Mouse (Mus musculus) G1E (cell line): Measurements from ENCODE around the gene Adamtsl4.

ENCODE experiments used
- CTCF ChIP-seq: IDR thresholded peaks from 2 replicates; pipeline ENCODE4 v1.5.1; 2012; ENCODE audit warnings: low read depth, low read length, inconsistent platforms, mixed read lengths
- GATA1 ChIP-seq: IDR thresholded peaks from 2 replicates; pipeline ENCODE4 v1.6.1; 2012; ENCODE audit warnings: borderline replicate concordance, low read length, inconsistent platforms, mixed read lengths
- GATA2 ChIP-seq: IDR thresholded peaks from 2 replicates; pipeline ENCODE4 v1.6.1; 2012; ENCODE audit warnings: low read depth, low read length, inconsistent platforms, borderline replicate concordance
- POLR2AphosphoS5 ChIP-seq: IDR thresholded peaks from 2 replicates; pipeline ENCODE4 v1.6.1; 2012; ENCODE audit warnings: low read depth, low read length, inconsistent platforms; ENCODE audit not compliant: insufficient replicate concordance
- TAL1 ChIP-seq: conservative IDR thresholded peaks from 2 replicates; pipeline ENCODE4 v1.6.1; 2012; ENCODE audit warnings: low read depth, low read length, inconsistent platforms, mixed read lengths

DNA sequence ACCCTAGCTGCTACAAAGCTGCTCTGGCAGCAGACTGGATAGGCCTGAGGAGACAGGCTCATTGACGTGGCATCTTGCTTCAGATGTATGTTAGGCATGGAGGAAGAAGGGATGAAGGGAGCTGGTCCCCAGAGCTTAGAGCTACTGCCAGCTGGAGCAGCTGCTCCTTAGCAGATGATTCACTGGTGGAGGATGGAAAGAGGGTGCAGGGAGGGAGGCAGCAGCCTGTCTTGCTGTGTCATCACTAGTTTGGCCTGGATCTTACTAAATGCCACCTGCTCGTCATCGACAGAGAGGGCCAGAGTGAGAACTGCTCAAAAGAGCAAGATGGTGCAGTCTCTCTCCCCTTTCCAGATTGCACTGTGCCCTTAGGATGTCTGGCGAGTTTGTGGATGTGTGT is 58.0 kb downstream of the Adamtsl4 start:
- TF ChIP-seq CTCF, result no peak
- no peak for TF ChIP-seq GATA1
- TF ChIP-seq POLR2AphosphoS5, result no peak
- no peak for TF ChIP-seq TAL1
- TF ChIP-seq GATA2, result no peak
